In the genomic region with DNA sequence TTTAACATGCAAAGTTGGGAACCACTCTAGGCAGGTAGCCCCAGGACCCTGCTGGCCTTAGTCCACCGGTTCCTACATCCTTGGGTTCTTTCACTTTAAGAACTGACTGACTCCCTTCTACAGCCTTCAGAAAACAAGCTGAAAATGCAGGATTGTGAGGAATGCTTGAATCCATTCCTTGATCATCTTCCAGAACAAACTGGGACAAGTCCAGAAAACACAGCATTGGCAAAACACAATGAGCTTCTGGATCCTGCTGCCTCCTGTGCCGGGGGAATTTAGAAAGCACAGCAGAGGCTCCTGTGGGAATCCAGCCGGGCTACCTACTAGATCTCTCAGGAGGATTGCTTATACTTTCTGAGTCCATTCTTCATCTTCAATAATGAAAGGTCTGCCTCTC, we compare ENCODE assay signal across 19 mouse cellular contexts.
DNase-seq lines count a peak whose midpoint lies in the region; TF ChIP-seq lines count a peak whose summit lies in the region.
"Had no signal": no experiment of that assay in that cellular context is flagged by ENCODE, and none has a peak within 500 bp of the region (broad histone marks: within the 10 kb centered on the region; RNA-seq: fewer than 3 reads in every experiment).

No protein-coding gene starts in this region.

- intact Hi-C loops in heart, postnatal 25 days (cut with DNase I) = no loop called here
- intact Hi-C loops in left cerebral cortex, postnatal 36 days (cut with DNase I) = no loop called here

- no peak for TF ChIP-seq POLR2A in lung, adult 2 months (IDR thresholded peaks at IDR 0.05; ENCODE audit: borderline replicate concordance, extremely low read depth, low read depth, low read length)

- no peak for TF ChIP-seq CTCF in lung, adult 2 months (IDR thresholded peaks at IDR 0.05; ENCODE audit: insufficient read depth, low read length)

- 64% methylated on average over 3 of the region's 3 CpGs for WGBS in lung, adult 2 months

- DNase-seq in adrenal gland, postnatal 10 days = peak; percentile 33
- no peak for DNase-seq in adrenal gland, adult 8-10 months
- DNase-seq in heart, postnatal 4 days = peak; percentile 14
- no peak for DNase-seq in heart, postnatal 25 days (ENCODE audit: low spot score)
- DNase-seq in lung, postnatal 36 days = peak; percentile 6
- DNase-seq in lung, adult 2 months = no peak
- peak; percentile 45 to 47 for DNase-seq in left cerebral cortex, postnatal 36 days (ENCODE audit: low spot score in 2 of 2)
- no peak for DNase-seq in urinary bladder, postnatal 25 days (ENCODE audit: low spot score)
- DNase-seq: cerebellum, adult 8-10 months; kidney, adult 2 months; kidney, postnatal 10 days; liver, embryonic 13.5 days; retina, postnatal 1 day; thymus, postnatal 25 days had no signal

- H3K4me1 ChIP-seq in lung, adult 2 months (ENCODE audit: control insufficient read depth, insufficient read depth, low read length) = no peaks in the 10 kb centered on the region
- H3K4me1 ChIP-seq: forebrain, embryonic 12.5 days; limb, embryonic 13.5 days; liver, embryonic 13.5 days; lung, embryonic 15.5 days; midbrain, embryonic 12.5 days had no signal

- no peak overlapping the region for H3K4me3 ChIP-seq in lung, adult 2 months (replicated peaks; ENCODE audit: extremely low read depth, low read depth, low read length)
- H3K4me3 ChIP-seq: forebrain, embryonic 12.5 days; heart, embryonic 15.5 days; limb, embryonic 13.5 days; liver, embryonic 13.5 days; lung, embryonic 15.5 days; midbrain, embryonic 12.5 days had no signal

Comparison
In these comparisons a context has a peak if more than half of its experiments do, and no peak if none do; other contexts are left out.
1. DNase-seq: peak in adrenal gland, postnatal 10 days (single experiment), heart, postnatal 4 days (single experiment), lung, postnatal 36 days (single experiment) and left cerebral cortex, postnatal 36 days (2 of 2); none in adrenal gland, adult 8-10 months (single experiment), heart, postnatal 25 days (single experiment), lung, adult 2 months (single experiment) and urinary bladder, postnatal 25 days (single experiment).